Mouse (Mus musculus): ENCODE results near the gene Lgmn.

Gene Lgmn

DNA sequence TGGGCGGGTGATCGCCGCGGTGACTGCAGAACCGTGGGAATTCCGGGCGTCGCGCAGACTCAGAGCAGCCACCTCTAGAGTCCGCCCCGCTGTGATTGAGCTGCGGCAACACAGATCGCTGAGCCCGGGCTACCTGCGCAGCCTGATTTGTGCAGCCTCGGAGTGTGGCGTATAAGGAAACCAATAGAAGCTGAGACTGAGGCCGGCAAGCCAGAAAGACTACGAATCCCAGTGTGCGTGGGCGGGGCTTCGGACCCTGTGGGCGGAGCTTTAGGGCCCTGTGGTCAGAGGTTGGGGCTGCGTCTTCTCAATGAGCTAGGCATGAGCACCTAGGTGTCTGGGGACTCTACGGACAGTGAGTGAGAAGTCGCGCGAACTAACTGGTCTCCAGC lies at the start of gene Lgmn:
Lgmn (minus strand) TSS at position 182 of the 392 bp plus-strand sequence.
- DNase-seq = peak; percentile 100

DNA sequence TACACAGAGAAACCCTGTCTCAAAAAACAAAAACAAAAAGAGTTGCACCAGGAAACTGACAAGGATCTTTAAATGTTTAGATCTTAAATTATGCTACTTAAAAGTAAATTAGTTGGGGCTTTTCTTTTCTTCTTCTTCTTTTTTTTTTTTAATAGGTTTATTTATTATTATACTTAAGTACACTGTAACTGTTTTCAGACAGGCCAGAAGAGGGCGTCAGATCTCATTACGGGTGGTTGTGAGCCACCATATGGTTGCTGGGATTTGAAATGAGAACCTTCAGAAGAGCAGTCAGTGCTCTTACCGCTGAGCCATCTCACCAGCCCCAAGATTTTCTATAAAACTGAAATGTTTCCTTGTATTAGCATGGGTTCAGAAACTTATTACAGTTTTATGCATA lies 45.3 kb upstream of the Lgmn start:
- peak in 1 of 2 experiments; percentile 22 for DNase-seq

DNA sequence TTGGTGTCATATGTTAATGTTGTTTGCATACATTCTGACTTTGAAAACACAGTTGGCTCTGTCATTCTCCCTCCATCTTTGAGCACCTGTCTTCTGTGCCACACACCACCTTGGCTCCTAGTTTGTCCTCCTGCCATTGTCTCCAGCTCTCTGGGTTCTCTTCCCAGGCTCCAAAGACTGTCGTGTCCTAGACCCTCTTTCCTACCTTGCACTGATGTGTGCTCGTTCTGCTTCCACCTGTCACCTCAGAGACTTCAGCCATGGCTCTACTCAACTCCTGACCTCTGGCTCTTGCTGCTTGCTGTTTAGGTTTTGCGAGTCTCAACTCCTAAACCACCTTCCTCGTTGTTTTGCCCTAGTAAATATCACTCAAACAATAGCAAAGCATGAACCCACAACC lies 40.9 kb upstream of the Lgmn start:
- no peak for DNase-seq

DNA sequence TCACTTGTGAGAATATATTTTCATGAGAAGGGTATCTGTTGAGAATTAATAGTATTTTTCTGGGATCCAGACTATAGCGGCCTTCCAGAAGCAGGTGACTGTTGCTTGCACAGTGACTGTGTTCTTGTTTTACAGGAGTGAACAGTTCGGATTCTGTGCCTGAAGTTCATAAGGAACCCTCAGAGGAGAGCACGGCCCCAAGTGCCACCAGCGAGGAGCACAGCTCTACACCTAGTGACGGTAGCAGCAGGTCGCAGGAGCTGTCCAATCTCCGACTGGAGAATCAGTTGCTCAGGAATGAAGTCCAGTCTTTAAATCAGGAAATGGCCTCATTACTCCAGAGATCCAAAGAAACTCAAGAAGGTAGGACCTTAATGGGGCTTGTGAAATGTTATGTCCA lies 34.8 kb upstream of the Lgmn start:
- no peak for DNase-seq

DNA sequence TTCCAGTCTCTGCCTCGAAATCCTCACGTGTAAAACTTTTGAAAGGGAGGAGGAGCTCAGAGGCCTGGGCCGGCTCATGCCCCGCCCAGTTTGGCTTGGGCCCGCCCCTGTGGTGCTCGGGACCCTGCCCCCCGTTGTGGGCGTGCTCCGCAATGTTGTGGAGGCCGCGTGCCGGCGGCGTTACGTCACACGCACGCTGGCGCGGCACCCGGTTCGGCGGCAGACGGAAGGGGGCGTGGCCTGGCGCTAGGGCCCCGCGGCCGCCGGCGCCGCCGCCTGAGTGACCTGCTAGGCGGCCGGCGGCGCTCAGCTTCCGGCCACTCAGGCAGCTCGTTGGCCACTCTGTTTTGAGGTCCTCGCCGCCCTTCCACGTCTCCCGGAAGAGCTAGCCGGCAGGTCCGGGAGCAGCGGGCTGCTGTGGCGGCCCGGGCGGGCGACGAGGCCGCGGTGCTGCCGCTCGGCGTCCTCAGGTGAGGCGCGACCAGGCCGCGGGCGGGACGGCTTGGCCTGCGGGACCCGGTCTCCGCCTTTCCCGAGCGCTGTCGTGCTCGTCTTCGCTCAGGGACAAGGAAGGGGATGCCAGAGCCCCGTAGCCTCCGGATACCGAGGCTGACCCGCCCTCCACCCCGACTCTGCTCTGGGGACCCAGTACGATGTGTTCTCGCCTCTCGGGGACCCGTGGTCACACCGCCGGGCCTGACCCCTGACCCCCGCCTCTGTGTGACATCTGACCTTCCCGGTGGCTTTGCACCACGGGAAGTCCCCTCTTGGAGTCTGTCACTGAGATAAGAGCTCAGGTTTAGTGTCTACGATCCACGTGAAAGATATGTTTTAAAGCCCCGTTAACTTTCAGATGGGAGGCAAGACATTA lies 29.5 kb upstream of the Lgmn start, which contains the start of gene Golga5:
Golga5 (plus strand) TSS at position 242 of the 871 bp plus-strand sequence.
- DNase-seq = peak; percentile 98 to 99

DNA sequence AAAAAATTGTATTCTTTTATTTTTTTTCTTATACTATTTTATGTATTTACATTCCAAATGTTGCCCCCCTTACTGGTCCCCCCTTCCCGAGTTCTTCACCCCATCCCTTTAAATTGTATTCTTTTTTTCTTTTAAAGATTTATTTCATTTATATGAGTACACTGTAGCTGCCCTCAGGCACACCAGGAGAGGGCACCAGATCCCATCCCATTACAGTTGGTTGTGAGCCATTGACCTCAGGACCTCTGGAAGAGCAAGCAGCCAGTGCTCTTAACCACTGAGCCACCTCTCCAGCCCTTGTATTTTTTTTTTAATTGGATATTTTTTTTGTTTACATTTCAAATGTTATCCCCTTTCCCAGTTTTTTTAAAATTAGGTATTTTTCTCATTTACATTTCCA lies 28.5 kb upstream of the Lgmn start:
- no peak for DNase-seq

DNA sequence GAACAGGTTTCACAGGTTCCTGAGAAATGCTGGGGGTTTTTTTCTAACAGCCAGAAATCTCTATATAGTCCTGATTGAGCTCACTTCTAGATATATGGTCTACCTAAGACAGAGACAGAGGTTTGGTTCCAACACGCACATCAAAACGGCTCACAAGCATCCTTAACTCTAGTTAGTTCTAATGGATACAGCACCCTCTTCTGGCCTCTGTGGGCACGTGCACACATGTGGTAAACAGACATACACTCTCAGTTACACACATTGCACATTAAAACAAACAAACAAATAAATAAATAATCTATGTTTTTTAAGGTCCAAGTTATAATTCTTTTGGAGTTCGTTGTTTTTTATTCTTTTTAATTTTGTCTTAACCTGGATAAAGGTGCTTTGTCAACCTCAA lies 25.0 kb upstream of the Lgmn start:
- DNase-seq = peak in 1 of 2 experiments; percentile 32

DNA sequence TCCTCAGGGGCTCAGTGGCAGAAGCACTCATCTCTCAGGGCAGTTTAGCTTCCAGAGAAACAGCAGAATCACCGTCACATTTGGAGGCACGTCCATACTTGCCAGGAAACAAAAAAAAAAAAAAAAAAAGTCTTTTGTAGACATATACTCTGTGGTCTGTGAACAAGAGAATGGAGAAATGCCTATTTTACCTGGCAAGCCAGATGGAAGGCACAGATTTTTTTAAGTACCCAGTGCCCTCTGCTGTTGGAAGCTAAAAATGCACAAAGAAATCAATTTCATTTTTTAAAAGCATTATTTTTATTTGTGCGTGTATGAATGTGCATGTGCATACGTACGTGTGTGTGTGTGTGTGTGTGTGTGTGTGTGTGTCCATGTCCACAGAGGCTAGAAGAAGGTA lies 21.6 kb upstream of the Lgmn start:
- no peak for DNase-seq

DNA sequence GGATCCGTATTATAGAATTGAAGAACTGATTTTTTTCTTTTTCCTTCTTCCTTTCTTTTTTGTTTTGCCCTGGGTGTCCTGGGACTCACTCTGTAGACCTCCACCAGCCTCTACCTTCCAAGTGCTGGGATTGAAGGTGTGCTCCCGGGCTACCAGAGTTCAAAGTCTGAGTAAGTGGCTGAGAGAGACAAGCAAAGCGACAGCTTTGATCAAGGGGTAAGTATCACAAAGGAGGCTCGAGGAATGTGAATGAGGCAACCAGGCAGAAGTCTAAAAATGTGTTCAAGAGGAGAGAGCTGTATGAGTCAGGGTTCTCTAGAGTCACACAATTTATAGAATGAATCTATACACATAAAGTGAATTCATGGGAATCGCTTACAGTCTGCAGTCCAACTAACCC lies 20.4 kb upstream of the Lgmn start:
- DNase-seq = no peak

DNA sequence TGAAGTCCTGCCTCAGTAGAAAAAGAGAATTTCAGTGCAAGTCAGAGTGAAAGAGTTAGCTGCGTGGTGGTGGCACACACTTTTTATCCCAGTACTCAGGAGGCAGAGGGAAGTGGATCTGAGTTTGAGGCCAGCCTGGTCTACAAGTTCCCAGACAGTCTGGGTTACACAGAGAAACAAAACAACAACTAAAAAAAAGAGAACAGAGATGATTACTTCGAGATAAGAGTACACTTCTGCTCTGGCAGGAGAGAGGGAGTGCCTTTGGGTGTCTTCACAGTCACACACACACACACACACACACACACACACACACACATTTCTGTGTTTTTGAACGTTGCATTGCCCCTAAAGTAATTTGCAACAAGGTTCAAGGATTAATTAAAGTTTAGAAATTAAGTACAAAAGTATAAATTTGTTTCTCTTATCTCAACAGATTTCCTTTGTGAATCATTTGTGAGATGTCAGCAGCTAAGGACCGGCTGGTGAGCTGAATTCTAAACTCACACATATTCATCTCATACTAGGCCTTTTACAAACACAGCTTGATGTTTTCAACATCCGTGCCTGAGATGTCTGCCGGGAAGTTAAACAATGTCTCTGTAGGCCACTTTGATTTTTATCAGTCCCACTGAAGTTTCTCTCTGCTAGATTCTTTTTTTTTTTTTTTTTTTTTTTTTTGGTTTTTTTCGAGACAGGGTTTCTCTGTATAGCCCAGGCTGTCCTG lies 17.0 kb upstream of the Lgmn start:
- no peak for DNase-seq

DNA sequence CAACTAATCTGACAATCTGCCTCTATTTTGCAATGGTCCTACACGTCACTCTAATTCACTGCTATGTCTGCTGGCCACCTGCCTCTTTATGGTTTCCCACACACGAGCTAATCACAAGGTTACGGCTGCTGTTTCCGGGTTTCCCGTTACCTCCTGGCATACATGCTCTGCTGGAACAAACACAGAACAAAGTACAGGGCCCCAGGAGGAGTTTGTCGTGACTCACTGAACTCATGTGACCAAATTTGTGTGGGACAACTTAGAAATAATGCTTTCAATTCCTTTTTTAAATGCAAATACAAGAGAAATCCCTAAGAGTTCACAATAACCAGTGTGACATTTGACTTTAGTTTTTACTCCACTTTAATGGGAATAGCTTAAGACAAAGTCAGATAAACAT lies 14.0 kb upstream of the Lgmn start:
- peak; percentile 72 to 77 for DNase-seq

DNA sequence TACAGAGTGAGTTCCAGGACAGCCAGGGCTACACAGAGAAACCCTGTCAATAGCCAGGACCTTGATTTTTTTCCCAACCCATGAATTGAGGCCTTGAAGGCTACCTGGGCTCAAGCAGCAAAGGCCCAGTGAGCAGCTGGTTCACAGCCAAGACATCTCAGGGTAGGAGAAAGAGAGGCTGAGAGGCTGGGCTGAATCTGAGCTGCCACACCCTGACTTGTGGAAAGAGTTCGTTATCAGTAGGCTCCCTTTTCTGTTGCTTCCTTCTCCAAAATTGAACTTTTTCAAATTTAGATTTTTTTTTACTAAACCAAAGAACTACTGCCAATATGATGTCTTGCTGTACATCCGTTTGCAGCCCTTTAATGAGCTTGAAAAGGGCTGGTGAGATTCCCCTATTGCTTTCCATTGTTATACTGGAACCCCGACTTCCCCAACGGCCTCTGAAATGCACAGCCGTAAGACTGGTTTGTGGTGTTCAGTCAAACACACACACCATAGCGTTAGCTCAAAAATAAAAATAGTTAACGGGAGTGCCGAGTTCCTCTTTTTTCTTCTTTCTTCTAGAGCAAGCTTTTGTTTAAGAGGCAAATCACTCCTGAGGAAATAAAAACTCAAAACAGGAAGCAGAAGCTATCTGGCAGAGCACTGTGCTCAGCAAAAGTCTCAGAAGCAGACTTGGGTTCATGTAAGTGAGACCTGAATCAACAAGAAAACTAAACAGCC lies 11.7 kb upstream of the Lgmn start:
- peak in 1 of 2 experiments; percentile 61 for DNase-seq

DNA sequence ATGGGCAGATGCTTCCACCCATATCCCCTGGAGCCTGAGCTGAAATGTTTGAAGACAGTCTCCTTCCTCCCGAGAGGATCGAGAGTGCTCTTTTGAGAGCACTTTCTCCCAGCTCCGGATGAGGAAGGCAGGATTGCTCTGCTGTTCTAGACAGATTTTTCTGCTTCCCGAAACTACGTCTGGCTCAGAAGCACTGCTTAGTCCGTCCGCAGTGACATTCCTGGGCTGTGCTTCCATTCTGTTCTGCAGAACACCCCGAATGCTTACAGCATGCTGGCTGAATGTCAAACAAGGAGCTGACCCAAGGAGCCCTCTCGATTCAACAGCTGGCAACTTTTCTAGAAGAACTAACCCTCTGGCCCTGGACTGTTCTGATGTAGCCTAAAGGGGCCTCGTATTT lies 10.8 kb upstream of the Lgmn start:
- peak in 1 of 2 experiments; percentile 38 for DNase-seq

DNA sequence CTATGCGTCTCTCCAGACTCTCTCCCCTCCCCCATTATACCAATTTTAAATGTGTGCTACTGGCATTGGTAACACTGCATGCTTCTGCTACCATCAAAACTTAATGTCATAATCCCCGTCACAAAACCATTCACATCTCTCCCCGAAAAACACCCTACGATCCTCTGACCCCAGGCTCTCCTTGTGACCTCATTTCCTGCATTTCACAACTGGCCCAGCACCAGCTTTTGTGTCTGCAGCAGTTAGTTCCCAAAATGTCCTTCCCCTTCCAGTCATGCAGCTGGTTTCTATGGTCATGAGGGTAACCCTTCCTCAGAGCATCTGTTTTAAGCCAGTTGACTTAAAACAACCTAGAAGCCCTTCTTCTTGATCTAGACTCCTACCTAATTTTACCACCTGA lies 5.8 kb upstream of the Lgmn start:
- DNase-seq = no peak

DNA sequence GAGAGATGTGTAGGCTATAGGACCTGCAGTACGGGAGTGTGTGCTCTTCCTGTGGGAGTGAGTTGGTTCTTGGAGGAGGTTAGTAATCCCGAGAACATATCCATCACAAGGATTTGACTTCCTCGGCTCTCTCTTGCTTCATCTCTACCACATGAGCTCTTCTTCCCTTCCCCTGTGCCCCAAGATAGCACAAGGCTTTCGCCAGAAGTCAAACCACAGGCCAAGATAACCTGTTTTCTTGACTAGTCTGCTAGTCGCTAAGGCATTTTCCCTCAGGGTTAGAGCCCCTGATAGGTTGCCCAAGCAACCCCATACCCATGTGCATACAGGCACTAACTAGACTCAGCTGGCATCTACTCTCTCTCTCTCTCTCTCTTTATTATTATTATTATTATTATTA lies 4.1 kb upstream of the Lgmn start:
- no peak for DNase-seq

DNA sequence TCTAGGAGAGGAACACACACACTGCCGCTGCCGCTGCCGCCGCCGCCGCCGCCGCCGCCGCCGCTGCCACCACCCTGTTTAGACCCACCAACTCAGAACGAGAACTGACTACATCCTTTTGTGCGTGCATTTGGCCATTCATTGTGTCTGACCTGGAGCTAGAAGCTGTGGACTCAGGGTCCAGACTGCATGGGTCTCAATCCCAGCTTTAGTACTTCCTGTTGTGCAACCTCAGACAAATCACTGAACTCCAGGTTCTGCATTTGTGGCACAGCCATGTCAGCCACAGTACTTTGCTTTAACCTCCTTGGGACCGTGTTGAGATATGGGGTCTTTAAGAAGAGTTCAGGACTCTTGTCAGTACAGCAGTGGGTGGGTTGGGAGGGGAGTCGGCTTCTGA lies 3.0 kb upstream of the Lgmn start:
- DNase-seq = no peak

DNA sequence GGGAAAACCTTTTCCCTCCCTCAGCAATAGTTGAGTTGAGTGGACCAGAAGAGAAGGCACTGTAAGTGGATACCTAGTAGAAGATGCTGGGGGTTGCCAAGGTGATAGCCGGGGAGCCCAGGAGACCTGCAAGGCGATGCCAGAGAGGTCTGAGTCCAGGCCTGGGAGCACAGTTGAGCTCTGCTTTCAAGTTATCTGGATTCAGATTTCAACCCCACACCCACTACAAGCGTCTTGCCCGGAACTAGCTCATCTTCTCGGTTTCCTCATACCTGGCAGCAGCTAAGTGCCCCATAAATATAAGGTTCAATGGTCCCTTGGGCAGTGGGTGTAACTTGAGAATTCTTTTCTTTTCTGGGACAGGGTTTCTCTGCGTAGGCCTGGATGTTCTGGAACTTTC lies 1.5 kb upstream of the Lgmn start:
- DNase-seq = no peak

DNA sequence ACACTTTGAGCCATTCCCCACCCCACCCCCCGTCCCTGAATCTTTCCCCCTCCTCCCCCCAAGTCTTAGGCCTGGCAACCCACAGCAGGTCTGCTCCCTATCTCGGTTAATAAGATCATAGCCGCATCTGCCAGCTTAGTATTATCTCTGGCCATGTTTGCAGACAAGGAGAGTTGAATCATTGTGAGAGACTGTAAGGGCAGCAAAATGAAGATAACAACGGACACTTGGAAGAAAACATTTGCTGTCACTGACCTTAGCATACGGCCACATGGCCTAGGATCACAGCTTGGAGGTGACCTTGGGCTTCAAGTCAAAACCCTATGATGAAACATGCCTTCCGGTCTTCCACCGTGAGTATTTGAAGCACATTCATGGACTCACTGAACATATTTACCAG lies 938 bp upstream of the Lgmn start:
- no peak for DNase-seq

DNA sequence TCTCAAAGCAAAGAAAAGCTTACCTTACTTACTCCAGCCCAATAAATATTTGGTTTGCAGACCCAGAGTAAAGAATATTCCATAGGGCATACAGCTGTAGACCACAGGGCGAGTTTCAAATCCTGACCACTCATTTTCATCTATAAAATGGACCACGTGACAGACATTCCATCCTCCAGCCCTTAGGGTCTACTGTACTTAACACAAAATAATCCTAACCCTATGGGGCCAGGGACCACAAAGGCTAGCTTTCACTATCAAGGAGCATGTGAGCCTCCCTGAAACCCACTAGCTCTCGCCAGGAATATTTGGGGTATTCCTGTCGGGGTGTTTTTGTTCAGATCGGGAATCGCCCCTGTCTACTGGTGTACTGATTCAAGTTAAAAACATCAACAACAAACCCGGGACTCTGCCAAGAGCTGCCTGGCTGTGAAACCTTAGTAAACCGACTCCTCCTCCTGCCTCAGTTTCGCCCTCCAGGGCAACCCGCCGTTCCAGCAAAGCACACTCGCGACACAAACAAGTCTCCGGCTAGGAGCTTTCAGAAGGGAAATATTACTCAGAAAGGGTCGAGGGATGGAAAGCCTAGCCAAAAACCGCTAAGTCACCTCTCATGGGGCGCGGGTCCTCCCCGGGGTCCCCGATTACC lies 506 bp downstream of the Lgmn start:
- no peak for DNase-seq

DNA sequence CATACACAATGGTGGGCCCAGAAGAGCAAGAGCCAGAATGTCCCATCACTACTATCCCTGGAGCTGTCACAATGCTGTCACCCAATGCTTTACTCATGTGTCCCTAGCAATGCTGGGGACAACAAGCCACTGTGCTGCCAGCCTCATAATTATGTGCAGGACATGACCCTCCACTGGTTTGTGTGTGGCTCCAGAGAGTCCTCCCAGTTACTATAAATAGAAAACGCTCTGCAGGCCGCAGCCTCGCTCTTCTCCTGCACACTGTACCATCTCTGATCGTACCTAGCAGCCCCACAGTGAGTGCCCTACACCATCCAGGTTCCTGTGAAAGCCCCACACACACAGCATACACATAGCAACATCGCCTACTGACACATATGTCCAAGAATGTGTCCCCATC lies 1.7 kb downstream of the Lgmn start:
- DNase-seq = peak in 1 of 2 experiments; percentile 50

DNA sequence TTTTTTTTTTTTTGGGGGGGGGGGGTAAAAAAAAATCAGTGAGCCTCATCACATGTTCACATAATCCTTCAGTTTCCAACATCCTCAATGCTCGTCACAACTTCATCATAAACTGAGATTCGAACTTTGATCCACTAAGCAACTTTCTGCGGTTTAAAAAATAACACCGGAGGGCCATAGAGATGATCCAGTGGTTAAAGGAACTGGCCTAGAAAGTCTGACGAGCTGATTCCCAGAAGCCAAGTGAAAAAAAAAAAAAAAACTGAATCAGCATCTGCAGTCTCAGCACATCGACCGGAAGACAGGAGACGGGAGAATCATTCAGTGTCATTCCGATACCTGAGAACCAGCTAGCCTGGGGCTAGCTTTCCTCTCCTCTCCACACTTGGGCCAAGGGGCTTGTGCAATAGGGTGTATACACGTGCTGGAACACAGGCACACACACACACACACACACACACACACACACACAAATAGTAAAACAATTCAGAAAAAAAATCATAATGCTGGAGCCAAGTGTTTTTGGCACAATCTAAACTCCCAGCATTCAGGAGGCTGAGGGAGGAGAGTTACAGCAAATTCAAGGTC lies 2.6 kb downstream of the Lgmn start:
- DNase-seq = peak in 1 of 2 experiments; percentile 65

DNA sequence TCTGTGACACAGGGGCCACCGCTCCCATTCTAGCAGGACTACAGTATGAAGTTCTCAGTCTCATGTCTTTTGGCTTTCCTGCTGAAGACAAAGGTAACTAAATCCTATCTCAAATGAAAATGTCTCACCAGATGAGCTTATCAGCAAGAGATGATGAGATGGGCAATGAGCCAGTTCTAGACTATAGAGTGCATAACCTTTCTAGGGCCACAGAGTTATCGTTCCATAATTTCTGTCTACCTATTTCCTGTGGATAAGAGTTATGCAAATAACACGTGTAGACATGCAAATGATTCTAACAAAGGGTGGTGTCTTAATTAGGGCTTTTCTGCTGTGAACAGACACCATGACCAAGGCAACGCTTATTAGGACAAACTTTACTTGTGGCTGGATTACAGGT lies 5.5 kb downstream of the Lgmn start:
- no peak for DNase-seq

DNA sequence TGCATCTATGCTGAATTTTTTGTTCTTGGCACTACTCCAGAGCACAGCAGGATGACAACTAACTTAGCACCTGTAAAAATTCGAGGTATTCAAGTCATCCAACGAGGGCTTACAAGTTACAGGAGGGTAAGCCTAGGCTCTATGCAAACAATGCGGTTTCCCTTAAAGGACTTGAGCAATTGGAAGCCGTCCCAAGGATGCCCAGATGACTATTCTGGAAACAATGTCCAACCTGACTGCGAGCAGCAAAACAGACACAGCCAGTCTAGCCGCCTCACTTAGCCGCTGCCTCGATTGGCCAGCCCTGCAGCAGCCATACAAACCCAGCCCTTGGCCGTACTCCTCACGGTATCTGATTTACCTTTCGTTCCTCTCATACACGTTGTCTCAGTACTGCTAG lies 7.4 kb downstream of the Lgmn start:
- no peak for DNase-seq
